Mouse (Mus musculus) lung, postnatal 14 days (tissue): ENCODE measurements at regions not wholly inside any gene's neighbourhood (a gene's known extent, or its start where the extent isn't known, plus 50 kb on each side); places are given as distances from the start of the nearest gene placed in this dataset.

ENCODE experiments used
- DNase-seq: peaks from one replicate; pipeline ENCODE4 v3.0.0; 2021

GRCm38 (mm10) chr4:102657244-102657643 is 83.9 kb upstream of the Sgip1 start:
- no peak for DNase-seq

GRCm38 (mm10) chr4:102658578-102658977 is 82.5 kb upstream of the Sgip1 start:
- no peak for DNase-seq

DNA sequence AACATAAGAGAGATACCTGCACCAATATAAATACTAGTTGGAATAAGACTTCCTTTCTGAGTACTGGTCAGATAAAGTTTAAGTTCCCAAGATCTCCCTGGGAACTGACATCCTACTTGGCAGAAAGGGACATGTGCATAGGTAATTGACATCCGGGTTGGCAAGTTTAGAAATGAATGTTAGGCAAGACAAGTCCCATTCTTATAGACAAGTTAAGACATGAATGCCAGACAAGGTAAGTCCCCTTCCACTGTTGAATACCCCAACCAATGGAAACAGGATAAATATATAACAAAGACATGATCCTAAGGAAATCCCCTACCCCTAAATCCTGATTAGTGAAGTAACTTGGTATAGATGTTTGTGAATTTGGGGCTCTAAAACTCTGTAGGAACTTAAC is 77.5 kb upstream of the Sgip1 start:
- DNase-seq: no peak

GRCm38 (mm10) chr4:102682190-102682589 is 58.9 kb upstream of the Sgip1 start:
- DNase-seq: no peak

DNA sequence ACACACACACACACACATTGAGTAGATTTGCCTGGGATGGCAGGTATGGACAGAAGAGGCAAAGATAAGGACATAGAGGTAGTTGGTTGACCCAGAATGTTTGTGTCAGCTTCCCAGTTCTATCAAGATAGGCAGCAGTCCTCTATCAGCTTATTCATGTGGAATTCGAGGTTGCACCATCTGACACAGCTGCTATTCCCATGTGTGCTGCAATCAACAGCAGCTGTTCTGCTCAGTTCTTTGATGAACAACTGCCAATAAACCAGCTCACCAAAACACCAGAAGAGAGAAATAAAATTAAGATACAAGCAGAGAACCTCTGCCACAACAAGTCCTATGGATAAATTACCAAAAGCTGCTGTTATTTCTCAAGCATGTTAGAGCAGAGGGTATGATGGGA is 56.1 kb upstream of the Sgip1 start:
- DNase-seq: peak; percentile 10

GRCm38 (mm10) chr4:102688378-102688777 is 52.7 kb upstream of the Sgip1 start:
- no peak for DNase-seq
